Mouse (Mus musculus) CH12.LX (cell line): Measurements from ENCODE around the gene Olfr1354. TPM values are rescaled to one million over a fixed set of nuclear protein-coding genes. Genes with fewer than 3 reads are reported as not detected.
"Not testable (repeated sequence)": the region's sequence is repeated elsewhere in the genome, so short reads cannot be mapped to it uniquely, and the experiment has no call there.

Experiments used
- DNase-seq: peaks from one replicate; pipeline ENCODE4 v3.0.0-alpha.2; 2013; ENCODE audit errors: extremely low read depth
- H3K27ac ChIP-seq: 2 replicates; pipeline ENCODE4 v1.5.1; 2012; ENCODE audit warnings: low read depth, mild to moderate bottlenecking, control low read depth, moderate library complexity; ENCODE audit not compliant: insufficient read depth
- H3K27me3 ChIP-seq: replicated peaks from 2 replicates; pipeline ENCODE3; 2012; ENCODE audit warnings: inconsistent platforms
- H3K36me3 ChIP-seq, 2 experiments: replicated peaks in 1 of 2; 2 replicates each; pipeline versions ENCODE3 to v1.6.1; 2012; ENCODE audit warnings: inconsistent platforms in 1 of 2, low read length in 1 of 2, mild to moderate bottlenecking in 1 of 2, mixed read lengths in 1 of 2, moderate library complexity in 1 of 2; ENCODE audit not compliant: control insufficient read depth in 1 of 2, insufficient read depth in 1 of 2
- H3K4me1 ChIP-seq, 2 experiments: 2 replicates each; pipeline ENCODE4 v1.6.1; 2012; ENCODE audit warnings: inconsistent platforms in 1 of 2, moderate library complexity in 1 of 2; ENCODE audit not compliant: insufficient read depth in 2 of 2, control insufficient read depth in 1 of 2
- H3K4me2 ChIP-seq: 2 replicates; pipeline ENCODE4 v1.6.1; 2012; ENCODE audit warnings: low read depth, mild to moderate bottlenecking, control low read depth; ENCODE audit not compliant: poor library complexity, insufficient read depth, severe bottlenecking
- H3K4me3 ChIP-seq, 3 experiments: fragments of 150-350 bp in 1 of 3; sonication (generic) in 1 of 3; replicated peaks in 1 of 3; 2 replicates each; pipeline versions ENCODE3 to v1.5.1; 2011 to 2012; ENCODE audit warnings: low read depth in 2 of 3, low read length in 2 of 3, mild to moderate bottlenecking in 2 of 3, moderate library complexity in 2 of 3, control low read depth in 1 of 3, improper control_type of control experiment in 1 of 3, inconsistent platforms in 1 of 3, mixed read lengths in 1 of 3; ENCODE audit not compliant: poor library complexity in 1 of 3
- H3K79me2 ChIP-seq: replicated peaks from 2 replicates; pipeline ENCODE4 v1.6.1; 2012; ENCODE audit warnings: mild to moderate bottlenecking, moderate library complexity; ENCODE audit not compliant: control insufficient read depth, poor library complexity, insufficient read depth, severe bottlenecking; ENCODE audit errors: extremely low read depth
- H3K9ac ChIP-seq: 2 replicates; pipeline ENCODE4 v1.6.1; 2012; ENCODE audit warnings: low read depth, mild to moderate bottlenecking, control low read depth, moderate library complexity; ENCODE audit not compliant: insufficient read depth
- H3K9me3 ChIP-seq: replicated peaks from 2 replicates; pipeline ENCODE3; 2012; ENCODE audit warnings: low read length, inconsistent platforms, mixed read lengths
- MAZ ChIP-seq: IDR thresholded peaks from 2 replicates; pipeline ENCODE4 v1.6.1; 2012; ENCODE audit warnings: low read depth, mild to moderate bottlenecking, inconsistent platforms, low read length, improper control_type of control experiment, moderate library complexity
- dilution Hi-C: fragments of 300-500 bp; cut with MboI; formaldehyde crosslinking; loops from 2 replicates; pipeline ENCODE4 v1.14.3; 2020; ENCODE audit warnings: low sequenced_read_pairs; ENCODE audit not compliant: extremely low pct_unique_long_range_greater_than_20kb, extremely low pct_ligation_motif_present
- in situ Hi-C: fragments of 300-500 bp; cut with MboI; formaldehyde crosslinking; loops from 3 replicates; pipeline ENCODE4 v1.14.3; 2019; ENCODE audit warnings: low sequenced_read_pairs, low pct_ligation_motif_present, low pct_unique_long_range_greater_than_20kb, mixed read lengths
- polyA plus RNA-seq: library from polyadenylated mRNA; unstranded; fragments of >175 nt; gene quantifications from 2 replicates; pipeline ENCODE4 v1.2.1, GENCODE M21; 2012; ENCODE audit warnings: low read depth; ENCODE audit not compliant: insufficient read length
- total RNA-seq, 2 experiments: library from RNA; depleted of rRNA; stranded (reverse); fragments of 300-350 nt in 1 of 2; fragments of >200 nt in 1 of 2; gene quantifications; 2 replicates each; pipeline ENCODE4 v1.2.3; 2012 to 2014

Gene Olfr1354
- total RNA-seq (2012; rRNA removed) (not detected in 2 replicates), total RNA-seq (2014; rRNA removed) (not detected in 2 replicates), polyA plus RNA-seq (not detected in 2 replicates)

- H3K9ac ChIP-seq, H3K36me3 ChIP-seq, H3K4me1 ChIP-seq, in situ Hi-C loops, H3K27me3 ChIP-seq, dilution Hi-C loops, H3K4me3 ChIP-seq, DNase-seq, H3K4me2 ChIP-seq, H3K27ac ChIP-seq, H3K9me3 ChIP-seq, H3K79me2 ChIP-seq: not testable (repeated sequence)
Observed at GRCm38 (mm10) chr10:78912871-78913270, at the start of gene Olfr1354. Gene Olfr1354, plus strand, starts transcription at chr10:78913171.

- Histone ChIP-seq H3K36me3 (no peaks in the 10 kb centered on the region), H3K9me3 (peaks cover 2% of the 10 kb centered on the region), H3K4me3 (no peak within 1 kb of the TSS), H3K27ac (no peak within 1 kb of the TSS), H3K79me2 (no peaks in the 10 kb centered on the region), H3K27me3 (peaks cover 3% of the 10 kb centered on the region)
- dilution Hi-C loops: no loop called here
- DNase-seq: no peak
- in situ Hi-C loops: no loop called here
- TF ChIP-seq MAZ: no peak
- TF ChIP-seq, all 38 proteins: peak for 0
- Histone ChIP-seq H3K4me2 (no peak within 1 kb of the TSS), H3K4me1 (no peaks in the 10 kb centered on the region), H3K9ac (no peak within 1 kb of the TSS)
Observed at GRCm38 (mm10) chr10:78875240-78875639, 37.7 kb upstream of the Olfr1354 start, which contains the start of gene Olfr1355. Gene Olfr1355, plus strand, starts transcription at chr10:78875540.

- H3K27me3 ChIP-seq, H3K4me2 ChIP-seq, dilution Hi-C loops, H3K9me3 ChIP-seq, H3K79me2 ChIP-seq, H3K9ac ChIP-seq, DNase-seq, H3K4me3 ChIP-seq, in situ Hi-C loops, H3K4me1 ChIP-seq, H3K36me3 ChIP-seq, H3K27ac ChIP-seq: not testable (repeated sequence)
Observed at GRCm38 (mm10) chr10:78950336-78950735, 37.4 kb downstream of the Olfr1354 start, which contains the start of gene Olfr8. Gene Olfr8, plus strand, starts transcription at chr10:78950636.

- H3K9me3 ChIP-seq, H3K36me3 ChIP-seq, DNase-seq, H3K79me2 ChIP-seq, H3K4me3 ChIP-seq, H3K4me2 ChIP-seq, in situ Hi-C loops, dilution Hi-C loops, H3K9ac ChIP-seq, H3K4me1 ChIP-seq, H3K27ac ChIP-seq, H3K27me3 ChIP-seq: not testable (repeated sequence)
Observed at GRCm38 (mm10) chr10:78963009-78963408, 50.0 kb downstream of the Olfr1354 start, which contains the start of gene Olfr1353. Gene Olfr1353, plus strand, starts transcription at chr10:78963309.

Other genes starting within 250 kb of the Olfr1354 start
- not detected in 2 replicates for gene Casp14, start 194.9 kb upstream of the Olfr1354 start, total RNA-seq (2012; rRNA removed)
- gene Casp14, start 194.9 kb upstream of the Olfr1354 start, total RNA-seq (2014; rRNA removed): not detected in 2 replicates
- gene Casp14, start 194.9 kb upstream of the Olfr1354 start, polyA plus RNA-seq: not detected in 2 replicates
- gene Ccdc105, start 160.1 kb upstream of the Olfr1354 start, total RNA-seq (2012; rRNA removed): not detected in 2 replicates
- not detected in 2 replicates for gene Ccdc105, start 160.1 kb upstream of the Olfr1354 start, total RNA-seq (2014; rRNA removed)
- not detected in 2 replicates for gene Ccdc105, start 160.1 kb upstream of the Olfr1354 start, polyA plus RNA-seq
- 0.04 TPM in 1 of 2 replicates, not detected in the other for gene Slc1a6, start 132.7 kb upstream of the Olfr1354 start, total RNA-seq (2012; rRNA removed)
- not detected in 2 replicates for gene Slc1a6, start 132.7 kb upstream of the Olfr1354 start, total RNA-seq (2014; rRNA removed)
- gene Slc1a6, start 132.7 kb upstream of the Olfr1354 start, polyA plus RNA-seq: not detected in 2 replicates
- gene Olfr1356, start 61.0 kb upstream of the Olfr1354 start, total RNA-seq (2012; rRNA removed): not detected in 2 replicates
- not detected in 2 replicates for gene Olfr1356, start 61.0 kb upstream of the Olfr1354 start, total RNA-seq (2014; rRNA removed)
- not detected in 2 replicates for gene Olfr1356, start 61.0 kb upstream of the Olfr1354 start, polyA plus RNA-seq
- gene Olfr1355, start 37.6 kb upstream of the Olfr1354 start, total RNA-seq (2012; rRNA removed): not detected in 2 replicates
- gene Olfr1355, start 37.6 kb upstream of the Olfr1354 start, total RNA-seq (2014; rRNA removed): not detected in 2 replicates
- not detected in 2 replicates for gene Olfr1355, start 37.6 kb upstream of the Olfr1354 start, polyA plus RNA-seq
- not detected in 2 replicates for gene Olfr8, start 37.5 kb downstream of the Olfr1354 start, total RNA-seq (2012; rRNA removed)
- gene Olfr8, start 37.5 kb downstream of the Olfr1354 start, total RNA-seq (2014; rRNA removed): not detected in 2 replicates
- gene Olfr8, start 37.5 kb downstream of the Olfr1354 start, polyA plus RNA-seq: not detected in 2 replicates
- gene Olfr1353, start 50.1 kb downstream of the Olfr1354 start, total RNA-seq (2012; rRNA removed): not detected in 2 replicates
- not detected in 2 replicates for gene Olfr1353, start 50.1 kb downstream of the Olfr1354 start, total RNA-seq (2014; rRNA removed)
- not detected in 2 replicates for gene Olfr1353, start 50.1 kb downstream of the Olfr1354 start, polyA plus RNA-seq
- not detected in 2 replicates for gene Olfr1352, start 67.9 kb downstream of the Olfr1354 start, total RNA-seq (2012; rRNA removed)
- not detected in 2 replicates for gene Olfr1352, start 67.9 kb downstream of the Olfr1354 start, total RNA-seq (2014; rRNA removed)
- not detected in 2 replicates for gene Olfr1352, start 67.9 kb downstream of the Olfr1354 start, polyA plus RNA-seq
- not detected in 2 replicates for gene Olfr1351, start 99.3 kb downstream of the Olfr1354 start, total RNA-seq (2012; rRNA removed)
- gene Olfr1351, start 99.3 kb downstream of the Olfr1354 start, total RNA-seq (2014; rRNA removed): not detected in 2 replicates
- gene Olfr1351, start 99.3 kb downstream of the Olfr1354 start, polyA plus RNA-seq: not detected in 2 replicates
- gene Olfr57, start 115.6 kb downstream of the Olfr1354 start, total RNA-seq (2012; rRNA removed): not detected in 2 replicates
- not detected in 2 replicates for gene Olfr57, start 115.6 kb downstream of the Olfr1354 start, total RNA-seq (2014; rRNA removed)
- not detected in 2 replicates for gene Olfr57, start 115.6 kb downstream of the Olfr1354 start, polyA plus RNA-seq
- gene 2610008E11Rik, start 184.4 kb downstream of the Olfr1354 start, total RNA-seq (2012; rRNA removed): 3.5 TPM in 2 replicates
- 3.0 and 3.8 TPM in 2 replicates for gene 2610008E11Rik, start 184.4 kb downstream of the Olfr1354 start, total RNA-seq (2014; rRNA removed)
- 2.2 and 2.3 TPM in 2 replicates for gene 2610008E11Rik, start 184.4 kb downstream of the Olfr1354 start, polyA plus RNA-seq
- not detected in 2 replicates for gene Vmn2r80, start 235.6 kb downstream of the Olfr1354 start, total RNA-seq (2012; rRNA removed)
- gene Vmn2r80, start 235.6 kb downstream of the Olfr1354 start, total RNA-seq (2014; rRNA removed): not detected in 2 replicates
- gene Vmn2r80, start 235.6 kb downstream of the Olfr1354 start, polyA plus RNA-seq: not detected in 2 replicates